Mouse (Mus musculus) forebrain, embryonic 16.5 days (tissue): ENCODE data around the gene Serpina7. TPM values are rescaled to one million over a fixed set of nuclear protein-coding genes. Genes with fewer than 3 reads are reported as not detected.

Experiments
- ATAC-seq: fragments of 200-750 bp; cut with Nextera tagmentation; 2 replicates; pipeline ENCODE4 v1.8.0; 2017; ENCODE audit warnings: mild to moderate bottlenecking, moderate library complexity
- H3K27ac ChIP-seq: fragments of 300-500 bp; sonication (generic); 2 replicates; pipeline ENCODE4 v1.5.1; 2014; ENCODE audit warnings: low read length, control low read depth
- H3K27me3 ChIP-seq: fragments of 300-500 bp; sonication (generic); replicated peaks from 2 replicates; pipeline ENCODE4 v1.6.1; 2014; ENCODE audit warnings: low read length; ENCODE audit not compliant: control insufficient read depth, insufficient read depth
- H3K36me3 ChIP-seq: fragments of 300-500 bp; sonication (generic); 2 replicates; pipeline ENCODE4 v1.6.1; 2014; ENCODE audit not compliant: control insufficient read depth, insufficient read depth
- H3K4me1 ChIP-seq: fragments of 300-500 bp; sonication (generic); replicated peaks from 2 replicates; pipeline ENCODE4 v1.6.1; 2014; ENCODE audit warnings: low read length; ENCODE audit not compliant: control insufficient read depth, insufficient read depth
- H3K4me2 ChIP-seq: fragments of 300-500 bp; sonication (generic); 2 replicates; pipeline ENCODE4 v1.6.1; 2014; ENCODE audit warnings: mild to moderate bottlenecking, low read length, control low read depth
- H3K4me3 ChIP-seq: fragments of 300-500 bp; sonication (generic); replicated peaks from 2 replicates; pipeline ENCODE4 v1.5.1; 2014; ENCODE audit warnings: mild to moderate bottlenecking, low read length, control low read depth
- H3K9ac ChIP-seq: fragments of 300-500 bp; sonication (generic); replicated peaks from 2 replicates; pipeline ENCODE4 v1.6.1; 2014; ENCODE audit warnings: low read depth, low read length, control low read depth
- H3K9me3 ChIP-seq: fragments of 300-500 bp; sonication (generic); 2 replicates; pipeline ENCODE4 v1.6.1; 2016; ENCODE audit warnings: low read length; ENCODE audit not compliant: control insufficient read depth
- WGBS: fragments of 180-500 bp; shearing (Covaris S2); extraction: QIAGEN DNeasy Blood & Tissue Kit; methylation state at CpG from one replicate; pipeline ENCODE4 v1.1.7; 2014; 5-methylcytosine and 5-hydroxymethylcytosine counted together
- polyA plus RNA-seq: library from polyadenylated mRNA; unstranded; fragments of >200 nt; fragmentation: Nextera tagmentation; extraction: Ambion mirVana; gene quantifications from 2 replicates; pipeline ENCODE4 v1.2.1, GENCODE M21; 2015

Serpina7 gene
- not detected in 2 replicates for polyA plus RNA-seq

DNA sequence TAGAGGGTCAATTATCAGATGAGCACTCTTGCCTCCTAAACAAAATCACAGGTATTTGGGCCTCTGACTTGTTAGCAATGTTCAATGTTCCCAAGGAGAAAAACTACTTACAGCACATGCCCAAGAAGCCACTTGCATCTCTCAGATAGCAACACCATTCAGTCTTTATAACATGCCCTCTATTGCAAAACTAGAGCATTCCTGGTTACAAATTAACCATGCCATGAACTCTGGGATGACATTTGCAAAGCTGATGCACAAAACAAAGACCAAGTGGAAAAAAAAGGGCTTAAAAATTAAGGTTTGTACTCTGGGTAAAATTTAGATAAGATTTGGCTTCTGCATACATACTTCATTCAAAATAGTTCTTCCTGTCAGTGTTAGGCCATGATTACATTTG, at the start of gene Serpina7:
TSS of gene Serpina7 (minus strand) at position 160 of the 400 bp plus-strand sequence.
- H3K27ac ChIP-seq, result no peak within 1 kb of the TSS
- no peak for ATAC-seq
- no peak within 1 kb of the TSS for H3K4me2 ChIP-seq
- no peaks in the 10 kb centered on the region for H3K27me3 ChIP-seq
- H3K36me3 ChIP-seq, result no peaks in the 10 kb centered on the region
- H3K4me3 ChIP-seq, result no peak within 1 kb of the TSS
- no peak within 1 kb of the TSS for H3K9ac ChIP-seq
- no peaks in the 10 kb centered on the region for H3K4me1 ChIP-seq
- no peaks in the 10 kb centered on the region for H3K9me3 ChIP-seq

DNA sequence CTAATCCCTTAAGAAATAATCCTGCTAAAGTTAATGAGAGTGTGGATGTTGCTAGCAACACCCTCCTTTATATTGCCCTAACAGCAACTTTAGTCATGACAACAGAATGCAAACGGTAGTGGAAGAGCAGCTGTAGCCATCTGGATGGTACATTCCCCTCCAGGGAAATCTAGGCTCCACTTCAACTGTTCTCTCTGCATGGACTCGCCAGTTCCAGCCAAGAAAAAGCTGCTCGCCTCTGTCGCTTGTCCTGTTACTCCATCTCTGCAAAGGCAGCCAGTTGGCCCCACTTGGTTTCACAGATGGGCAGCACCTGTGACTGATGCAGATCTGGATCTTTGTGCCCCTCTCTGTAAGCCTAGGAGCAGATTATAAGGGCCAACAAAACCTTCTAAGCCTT, 49.0 kb upstream of the Serpina7 start:
- no peaks in the 10 kb centered on the region for H3K4me1 ChIP-seq
- H3K27ac ChIP-seq, result no peak overlapping the region
- no peak overlapping the region for H3K4me2 ChIP-seq
- ATAC-seq, result no peak
- no peaks in the 10 kb centered on the region for H3K27me3 ChIP-seq
- no peaks in the 10 kb centered on the region for H3K9me3 ChIP-seq
- no peak overlapping the region for H3K4me3 ChIP-seq
- H3K9ac ChIP-seq, result no peak overlapping the region
- H3K36me3 ChIP-seq, result no peaks in the 10 kb centered on the region
- 57% methylated on average over 4 of the region's 4 CpGs for WGBS

DNA sequence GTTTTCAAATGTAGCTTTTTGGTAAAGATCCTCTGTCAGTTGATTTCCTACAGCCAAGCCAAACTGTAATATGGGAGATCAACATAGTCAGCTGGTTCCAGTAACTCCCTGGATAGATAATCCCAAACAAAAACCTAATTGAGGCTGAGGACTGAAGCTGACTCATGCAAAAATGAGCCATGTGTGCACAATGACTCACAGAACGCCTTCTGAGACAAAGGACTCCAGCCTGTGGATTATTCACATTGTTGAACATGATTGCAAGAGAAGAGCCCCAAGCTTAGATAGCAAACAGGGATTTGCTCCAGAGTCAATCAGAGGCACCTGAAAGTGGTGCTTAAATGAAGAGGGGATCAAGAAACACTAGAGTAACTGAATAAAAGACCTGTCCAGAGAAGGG, 12.2 kb upstream of the Serpina7 start:
- H3K4me3 ChIP-seq, result no peak overlapping the region
- no peak overlapping the region for H3K27ac ChIP-seq
- WGBS, result 38% methylated on average over 1 of the region's 1 CpGs
- no peaks in the 10 kb centered on the region for H3K4me1 ChIP-seq
- no peak for ATAC-seq
- no peak overlapping the region for H3K4me2 ChIP-seq
- no peaks in the 10 kb centered on the region for H3K36me3 ChIP-seq
- no peaks in the 10 kb centered on the region for H3K9me3 ChIP-seq
- H3K27me3 ChIP-seq, result no peaks in the 10 kb centered on the region
- no peak overlapping the region for H3K9ac ChIP-seq

DNA sequence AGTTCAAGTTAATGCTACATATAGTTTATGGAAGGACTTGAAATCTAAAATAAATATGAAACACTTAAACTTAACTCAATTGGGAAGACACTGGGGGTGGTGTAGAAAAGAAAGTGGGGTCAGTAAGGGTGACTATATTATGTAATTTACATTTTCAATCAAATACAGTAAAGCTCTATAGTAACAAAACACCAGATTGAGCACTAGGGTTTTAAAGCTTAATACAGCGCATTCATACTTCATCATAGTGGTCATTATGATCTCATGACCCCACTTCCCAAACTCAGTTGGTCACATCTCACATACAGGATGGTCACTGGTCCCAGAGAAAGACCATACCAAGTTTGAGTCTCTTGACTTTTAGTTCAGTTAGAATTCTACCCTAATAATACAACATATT, 907 bp upstream of the Serpina7 start, which contains the start of gene 4930513O06Rik:
TSS of gene 4930513O06Rik (plus strand) at position 301 of the 400 bp plus-strand sequence.
- 89% methylated on average over 1 of the region's 1 CpGs for WGBS
- Histone ChIP-seq H3K36me3 (no peaks in the 10 kb centered on the region), H3K27me3 (no peaks in the 10 kb centered on the region), H3K4me3 (no peak within 1 kb of the TSS), H3K4me1 (no peaks in the 10 kb centered on the region), H3K4me2 (no peak within 1 kb of the TSS), H3K27ac (no peak within 1 kb of the TSS), H3K9ac (no peak within 1 kb of the TSS), H3K9me3 (no peaks in the 10 kb centered on the region)
- no peak for ATAC-seq

DNA sequence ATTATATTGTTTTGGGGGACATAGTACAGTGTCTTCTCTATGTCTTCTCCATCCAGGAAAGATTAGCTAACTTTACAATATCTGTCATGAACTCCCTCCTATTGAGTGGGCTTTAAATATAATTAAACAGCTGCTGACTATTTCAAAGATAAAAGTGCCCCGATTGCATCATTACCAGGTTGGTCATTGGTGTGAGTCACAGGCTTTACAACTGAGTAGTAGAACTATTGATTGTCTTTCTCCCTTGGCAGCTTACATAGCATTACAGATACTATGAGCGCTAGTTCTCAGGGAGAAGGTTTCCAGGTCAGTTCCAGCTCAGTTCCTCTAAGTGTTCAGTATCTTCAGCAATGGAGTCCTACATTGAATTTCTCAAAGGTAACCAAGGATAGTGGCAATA, 6.5 kb downstream of the Serpina7 start:
- no peak for ATAC-seq
- Histone ChIP-seq H3K36me3 (no peaks in the 10 kb centered on the region), H3K4me1 (no peaks in the 10 kb centered on the region), H3K9ac (no peak overlapping the region), H3K27ac (no peak overlapping the region), H3K4me2 (no peak overlapping the region), H3K27me3 (no peaks in the 10 kb centered on the region), H3K9me3 (no peaks in the 10 kb centered on the region), H3K4me3 (no peak overlapping the region)
- WGBS, result 92% methylated on average over 2 of the region's 2 CpGs

DNA sequence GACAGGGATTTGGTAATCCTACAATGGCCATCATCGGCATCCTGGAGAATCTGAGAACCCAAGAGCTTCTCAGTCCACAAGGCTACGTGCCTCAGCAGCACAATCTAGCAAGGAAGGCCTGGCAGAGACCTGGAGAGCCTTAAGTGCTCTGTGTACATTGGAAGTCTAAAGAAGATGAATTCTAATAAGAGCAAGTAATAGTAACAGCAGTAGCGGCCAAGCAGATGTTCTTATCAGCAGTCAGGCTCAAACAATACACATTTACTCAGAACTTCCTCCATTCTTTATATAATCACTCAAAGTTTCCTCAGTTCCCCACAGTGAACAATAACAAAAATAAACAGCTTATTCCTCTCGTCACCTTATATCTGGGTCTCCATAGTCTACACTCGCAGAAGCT, 21.0 kb downstream of the Serpina7 start:
- Histone ChIP-seq H3K9ac (no peak overlapping the region), H3K4me3 (no peak overlapping the region), H3K4me1 (no peaks in the 10 kb centered on the region), H3K36me3 (no peaks in the 10 kb centered on the region), H3K27ac (no peak overlapping the region), H3K27me3 (no peaks in the 10 kb centered on the region), H3K4me2 (no peak overlapping the region), H3K9me3 (no peaks in the 10 kb centered on the region)
- ATAC-seq, result no peak
- 92% methylated on average over 5 of the region's 5 CpGs for WGBS

DNA sequence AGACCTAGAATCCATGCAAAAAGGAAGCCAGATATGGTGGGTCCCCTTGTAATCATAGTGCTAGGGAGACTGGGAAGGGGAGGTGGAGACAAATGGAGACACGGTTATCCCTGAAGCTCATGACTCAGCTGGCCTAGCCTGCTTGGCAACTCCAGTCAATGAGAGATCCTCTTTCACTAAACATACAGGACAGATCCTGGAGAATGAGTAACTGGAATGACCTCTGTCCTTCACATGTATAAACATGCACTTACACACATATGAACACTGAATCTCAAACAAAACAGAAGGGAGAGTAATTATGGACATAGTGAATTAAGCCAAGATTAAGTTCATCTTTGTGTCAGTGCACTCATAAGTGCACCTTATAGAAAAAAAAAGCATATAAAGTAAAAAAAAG, 31.9 kb downstream of the Serpina7 start:
- 75% methylated on average over 1 of the region's 1 CpGs for WGBS
- ATAC-seq, result no peak

DNA sequence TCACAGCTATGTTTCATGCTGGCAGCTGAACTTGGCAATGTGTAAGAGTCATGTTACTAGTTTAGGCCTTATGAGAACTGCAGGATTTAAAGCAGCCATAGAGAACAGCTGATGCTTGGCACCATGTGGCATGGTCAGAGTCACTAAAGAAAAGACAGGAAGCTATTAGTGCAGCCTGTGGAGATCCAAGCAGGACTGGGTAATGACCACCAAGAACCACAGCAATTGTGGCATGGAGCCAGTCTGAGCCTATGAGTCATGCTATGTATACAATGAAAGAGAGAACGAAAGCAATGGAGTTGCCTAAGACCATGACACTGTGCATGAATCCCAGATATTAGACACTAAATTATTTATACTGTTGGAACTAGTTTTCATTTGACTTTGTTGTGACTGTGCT, 33.1 kb downstream of the Serpina7 start:
- H3K4me2 ChIP-seq, result no peak overlapping the region
- no peaks in the 10 kb centered on the region for H3K9me3 ChIP-seq
- no peaks in the 10 kb centered on the region for H3K27me3 ChIP-seq
- H3K4me3 ChIP-seq, result no peak overlapping the region
- no peaks in the 10 kb centered on the region for H3K36me3 ChIP-seq
- WGBS, result 75% methylated on average over 1 of the region's 1 CpGs
- no peak overlapping the region for H3K9ac ChIP-seq
- H3K4me1 ChIP-seq, result no peaks in the 10 kb centered on the region
- ATAC-seq, result no peak
- no peak overlapping the region for H3K27ac ChIP-seq

More for the DNA sequence above, 31.9 kb downstream of the Serpina7 start:
- Histone ChIP-seq H3K4me3 (no peak overlapping the region), H3K36me3 (no peaks in the 10 kb centered on the region), H3K9me3 (no peaks in the 10 kb centered on the region), H3K4me2 (no peak overlapping the region), H3K9ac (no peak overlapping the region), H3K27me3 (no peaks in the 10 kb centered on the region), H3K27ac (no peak overlapping the region), H3K4me1 (no peaks in the 10 kb centered on the region)

DNA sequence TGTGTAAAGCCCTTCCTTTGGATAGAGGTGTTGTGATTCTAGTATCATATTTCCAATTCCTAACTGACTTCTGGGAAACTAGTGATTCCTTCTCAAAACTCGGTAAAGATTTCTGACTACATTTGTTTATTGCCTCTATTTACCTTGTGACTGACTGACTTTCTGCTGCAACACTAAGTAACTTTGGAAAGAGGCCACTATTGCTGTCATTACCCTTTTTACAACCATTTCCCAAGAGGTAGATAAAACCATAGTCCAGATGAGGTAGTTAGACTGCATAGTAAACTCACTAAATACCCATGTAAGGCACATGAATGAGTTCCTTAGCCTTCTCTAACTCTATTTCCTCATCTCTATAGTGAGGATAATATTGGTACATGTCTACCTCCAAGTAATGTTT, 43.9 kb downstream of the Serpina7 start:
- Histone ChIP-seq H3K4me3 (no peak overlapping the region), H3K27me3 (no peaks in the 10 kb centered on the region), H3K36me3 (no peaks in the 10 kb centered on the region), H3K9me3 (no peaks in the 10 kb centered on the region), H3K9ac (no peak overlapping the region), H3K4me2 (no peak overlapping the region), H3K27ac (no peak overlapping the region), H3K4me1 (no peaks in the 10 kb centered on the region)
- ATAC-seq, result no peak
- 77% methylated on average over 1 of the region's 1 CpGs for WGBS

DNA sequence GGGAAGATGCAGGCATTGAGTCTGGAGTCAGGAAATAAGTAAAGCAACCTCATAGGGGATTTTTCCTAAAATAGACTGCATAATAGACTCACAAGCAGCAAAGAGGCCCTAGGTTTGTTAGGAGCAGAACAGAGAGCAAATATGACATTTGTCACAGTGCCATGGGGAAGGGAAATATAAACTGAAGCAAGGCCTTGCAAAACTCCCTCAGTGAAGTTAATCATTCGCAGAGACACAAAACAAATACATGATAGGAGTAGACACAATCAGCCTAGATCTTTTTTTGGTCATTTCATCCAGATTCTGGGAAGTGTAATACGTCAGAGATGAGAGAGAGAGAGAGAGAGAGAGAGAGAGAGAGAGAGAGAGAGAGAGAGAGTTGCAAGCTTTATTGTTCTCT, 45.7 kb downstream of the Serpina7 start:
- H3K36me3 ChIP-seq, result no peaks in the 10 kb centered on the region
- no peaks in the 10 kb centered on the region for H3K4me1 ChIP-seq
- H3K4me3 ChIP-seq, result no peak overlapping the region
- ATAC-seq, result no peak
- H3K27ac ChIP-seq, result no peak overlapping the region
- no peak overlapping the region for H3K4me2 ChIP-seq
- no peaks in the 10 kb centered on the region for H3K27me3 ChIP-seq
- H3K9ac ChIP-seq, result no peak overlapping the region
- WGBS, result 80% methylated on average over 2 of the region's 2 CpGs
- H3K9me3 ChIP-seq, result no peaks in the 10 kb centered on the region
